Mouse (Mus musculus) limb, embryonic 14.5 days (tissue): ENCODE measurements around the gene Mrpl51. TPM values are rescaled to one million over a fixed set of nuclear protein-coding genes. Genes with fewer than 3 reads are reported as not detected.
A peak's percentile ranks its signal among the peaks of the same experiment; 100 is the strongest.

ENCODE experiments used
- ATAC-seq: fragments of 200-750 bp; cut with Nextera tagmentation; 2 replicates; pipeline ENCODE4 v1.8.0; 2017; ENCODE audit warnings: low read depth, moderate number of reproducible peaks, moderate TSS enrichment; ENCODE audit not compliant: low FRiP score
- DNase-seq: peaks from one replicate; pipeline ENCODE4 v3.0.0-alpha.2; 2015; ENCODE audit warnings: low spot score
- H3K27ac ChIP-seq: fragments of 300-500 bp; sonication (generic); replicated peaks from 2 replicates; pipeline ENCODE4 v1.5.1; 2014; ENCODE audit warnings: low read depth, mild to moderate bottlenecking, low read length, moderate library complexity, mixed read lengths
- H3K27me3 ChIP-seq: fragments of 300-500 bp; sonication (generic); 2 replicates; pipeline ENCODE4 v1.6.1; 2014; ENCODE audit warnings: low read length, mixed read lengths; ENCODE audit not compliant: control insufficient read depth, insufficient read depth
- H3K36me3 ChIP-seq: fragments of 300-500 bp; sonication (generic); 2 replicates; pipeline ENCODE4 v1.6.1; 2014; ENCODE audit warnings: mild to moderate bottlenecking, low read length, moderate library complexity, mixed read lengths; ENCODE audit not compliant: control insufficient read depth, insufficient read depth
- H3K4me1 ChIP-seq: fragments of 300-500 bp; sonication (generic); 2 replicates; pipeline ENCODE4 v1.6.1; 2014; ENCODE audit warnings: antibody characterized with exemption, low read length, mixed read lengths; ENCODE audit not compliant: control insufficient read depth, insufficient read depth
- H3K4me2 ChIP-seq: fragments of 300-500 bp; sonication (generic); replicated peaks from 2 replicates; pipeline ENCODE4 v1.6.1; 2014; ENCODE audit warnings: low read depth, mild to moderate bottlenecking, low read length, moderate library complexity; ENCODE audit not compliant: severe bottlenecking
- H3K4me3 ChIP-seq: fragments of 300-500 bp; sonication (generic); replicated peaks from 2 replicates; pipeline ENCODE4 v1.5.1; 2014; ENCODE audit warnings: low read length
- H3K9ac ChIP-seq: fragments of 300-500 bp; sonication (generic); 2 replicates; pipeline ENCODE4 v1.6.1; 2014; ENCODE audit warnings: mild to moderate bottlenecking, low read depth, low read length, moderate library complexity; ENCODE audit not compliant: severe bottlenecking
- H3K9me3 ChIP-seq: fragments of 300-500 bp; sonication (generic); 2 replicates; pipeline ENCODE4 v1.6.1; 2016; ENCODE audit warnings: low read length; ENCODE audit not compliant: control insufficient read depth
- POLR2A ChIP-seq: fragments of 200-500 bp; IDR thresholded peaks from 2 replicates; pipeline ENCODE4 v1.8.0; 2012; ENCODE audit warnings: inconsistent platforms, mild to moderate bottlenecking, moderate library complexity, borderline replicate concordance; ENCODE audit not compliant: insufficient read depth, insufficient read length; ENCODE audit errors: extremely low read depth
- WGBS: fragments of 180-500 bp; shearing (Covaris S2); extraction: QIAGEN DNeasy Blood & Tissue Kit; methylation state at CpG from one replicate; pipeline ENCODE4 v1.1.7; 2014; 5-methylcytosine and 5-hydroxymethylcytosine counted together
- polyA plus RNA-seq, 2 experiments: library from polyadenylated mRNA; depleted of rRNA in 1 of 2; stranded (reverse) in 1 of 2; unstranded in 1 of 2; fragments of >200 nt; fragmentation: Nextera tagmentation in 1 of 2; extraction: Ambion mirVana in 1 of 2; gene quantifications; 2 replicates each; pipeline versions ENCODE4 v1.2.1 to v1.2.3; 2012 to 2014

Mrpl51 gene
- polyA plus RNA-seq, 2 experiments = 75.0 to 189 TPM

DNA sequence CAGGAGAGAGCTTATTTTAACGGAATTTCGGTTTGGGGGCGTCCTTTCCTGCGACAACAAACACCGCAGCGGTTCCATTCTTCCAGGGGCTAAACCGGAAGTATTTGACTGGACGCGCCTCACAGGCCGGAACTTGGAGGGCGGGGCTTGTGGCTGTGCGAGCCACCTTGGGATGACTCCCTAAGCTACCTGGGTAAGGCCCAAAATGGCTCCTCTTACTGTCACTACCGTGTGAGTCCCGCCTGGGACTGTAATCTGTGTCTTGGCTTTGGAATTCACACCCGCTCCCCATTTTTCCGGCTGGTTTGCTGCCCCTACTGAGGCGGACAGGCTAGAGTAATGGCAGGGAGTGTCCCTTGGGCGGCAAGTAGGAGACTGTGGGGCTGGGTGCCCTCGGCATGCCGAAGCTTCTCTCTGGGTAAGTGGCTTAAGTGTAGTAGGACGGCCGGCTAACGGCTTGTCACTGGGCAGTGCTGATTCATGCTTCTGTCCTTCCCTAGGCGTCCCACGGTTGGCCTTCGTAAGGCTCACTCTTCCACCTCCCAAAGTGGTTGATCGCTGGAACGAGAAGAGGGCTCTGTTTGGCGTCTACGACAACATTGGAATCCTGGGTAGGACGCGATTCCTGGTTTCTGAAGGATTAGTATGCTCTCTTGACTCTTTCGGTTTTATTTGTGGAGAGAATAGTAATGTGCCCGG, 564 bp downstream of the Mrpl51 start:
- DNase-seq = peak; percentile 94
- Histone ChIP-seq H3K4me2 (peak overlapping the region; percentile 65), H3K4me3 (peak overlapping the region; percentile 61), H3K9ac (peak overlapping the region; percentile 70), H3K9me3 (no peaks in the 10 kb centered on the region), H3K36me3 (peaks cover 53% of the 10 kb centered on the region), H3K27ac (peak overlapping the region; percentile 95), H3K4me1 (peaks cover 8% of the 10 kb centered on the region), H3K27me3 (no peaks in the 10 kb centered on the region)
- WGBS = under 1% methylated on average over 34 of the region's 34 CpGs
- TF ChIP-seq POLR2A = 0 out of 2 replicates have a peak, but pooled peaks have one; percentile 19
- ATAC-seq = peak; percentile 92

GRCm38 (mm10) chr6:125192841-125193240, 1.2 kb downstream of the Mrpl51 start:
- Histone ChIP-seq H3K9me3 (no peaks in the 10 kb centered on the region), H3K4me3 (peak overlapping the region; percentile 61), H3K36me3 (peaks cover 46% of the 10 kb centered on the region), H3K9ac (peak overlapping the region; percentile 70), H3K4me1 (peaks cover 8% of the 10 kb centered on the region), H3K27me3 (no peaks in the 10 kb centered on the region), H3K27ac (no peak overlapping the region), H3K4me2 (peak overlapping the region; percentile 65)
- no peak for TF ChIP-seq POLR2A
- WGBS = 43% methylated on average over 5 of the region's 5 CpGs
- DNase-seq (no peak), ATAC-seq (no peak)

DNA sequence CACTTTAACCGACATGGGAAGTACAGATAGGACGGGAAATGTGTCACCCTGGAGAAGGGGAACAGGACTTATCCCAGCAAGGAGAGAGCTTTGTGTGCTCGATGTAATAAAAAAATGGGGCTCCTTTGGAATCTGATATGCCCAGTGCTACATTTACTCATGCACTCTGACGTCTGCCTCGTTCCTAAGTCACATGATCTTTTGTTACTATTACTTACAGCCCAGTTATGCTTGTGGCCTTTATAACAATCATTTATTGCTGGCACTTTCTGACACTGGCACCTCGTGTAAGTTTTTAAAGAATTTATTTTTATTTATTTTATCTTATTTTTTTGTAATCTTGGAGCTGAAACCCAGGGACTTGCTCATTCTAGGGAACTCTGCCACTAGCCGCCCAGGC, 1.8 kb downstream of the Mrpl51 start:
- no peaks in the 10 kb centered on the region for H3K27me3 ChIP-seq
- H3K4me3 ChIP-seq = no peak overlapping the region
- no peak for TF ChIP-seq POLR2A
- no peak overlapping the region for H3K4me2 ChIP-seq
- H3K27ac ChIP-seq = no peak overlapping the region
- H3K4me1 ChIP-seq = peaks cover 8% of the 10 kb centered on the region
- WGBS = 71% methylated on average over 7 of the region's 7 CpGs
- H3K36me3 ChIP-seq = peaks cover 41% of the 10 kb centered on the region
- no peak for ATAC-seq
- no peak overlapping the region for H3K9ac ChIP-seq
- DNase-seq = no peak
- no peaks in the 10 kb centered on the region for H3K9me3 ChIP-seq

GRCm38 (mm10) chr6:125195541-125196075, 4.0 kb downstream of the Mrpl51 start:
- WGBS = 39% methylated on average over 1 of the region's 1 CpGs
- H3K36me3 ChIP-seq = peaks cover 27% of the 10 kb centered on the region
- peaks cover 8% of the 10 kb centered on the region for H3K4me1 ChIP-seq
- DNase-seq (no peak), ATAC-seq (no peak)
- no peak for TF ChIP-seq POLR2A
- no peak overlapping the region for H3K27ac ChIP-seq
- no peaks in the 10 kb centered on the region for H3K9me3 ChIP-seq
- H3K27me3 ChIP-seq = no peaks in the 10 kb centered on the region
- H3K4me2 ChIP-seq = no peak overlapping the region
- H3K9ac ChIP-seq = no peak overlapping the region
- no peak overlapping the region for H3K4me3 ChIP-seq

- H3K9ac ChIP-seq = no peak overlapping the region
- H3K27ac ChIP-seq = no peak overlapping the region
- peaks cover 8% of the 10 kb centered on the region for H3K4me1 ChIP-seq
- no peaks in the 10 kb centered on the region for H3K9me3 ChIP-seq
- no peak for DNase-seq
- H3K4me2 ChIP-seq = no peak overlapping the region
- WGBS = 58% methylated on average over 3 of the region's 3 CpGs
- no peak for TF ChIP-seq POLR2A
- no peaks in the 10 kb centered on the region for H3K27me3 ChIP-seq
- ATAC-seq = no peak
- H3K4me3 ChIP-seq = no peak overlapping the region
- peaks cover 27% of the 10 kb centered on the region for H3K36me3 ChIP-seq
Observed at GRCm38 (mm10) chr6:125196301-125196700, 4.7 kb downstream of the Mrpl51 start.
